Mouse (Mus musculus): ENCODE measurements around the gene Pxn. TPM values are rescaled to one million over a fixed set of nuclear protein-coding genes. Genes with fewer than 3 reads are reported as not detected.

The Pxn gene
- polyA plus RNA-seq, 1 experiment from 2014 or later = 21.3 TPM

DNA sequence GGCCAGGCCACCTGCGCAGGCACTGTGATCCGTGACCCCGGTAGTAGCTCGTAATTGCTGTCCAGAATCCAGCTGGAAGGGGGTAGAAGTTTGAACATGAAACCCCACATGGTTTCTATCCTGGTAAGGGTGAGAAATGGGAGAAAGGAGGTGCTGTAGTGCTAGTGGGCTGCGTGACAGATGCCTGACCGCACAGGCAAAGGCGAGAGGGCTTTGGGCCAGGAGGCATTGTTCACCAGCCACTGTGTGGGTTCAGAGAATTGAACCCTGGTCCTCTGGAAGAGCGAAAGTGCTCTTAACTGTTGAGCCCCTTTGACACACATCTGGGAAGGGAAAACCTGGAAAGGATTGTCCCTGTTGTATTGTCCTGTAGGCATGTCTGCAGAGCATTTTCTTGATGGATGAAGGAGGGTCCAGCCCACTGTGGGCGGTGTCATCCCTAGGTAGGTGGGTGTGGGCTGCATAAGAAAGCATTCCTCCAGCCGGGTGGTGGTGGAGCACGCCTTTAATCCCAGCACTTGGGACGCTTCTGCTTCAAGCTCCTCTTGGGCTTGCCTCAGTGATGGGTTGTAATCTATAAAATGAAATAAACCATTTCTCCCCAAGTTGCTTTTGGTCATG lies 30.3 kb upstream of the Pxn start:
- no peaks in the 10 kb centered on the region for H3K27me3 ChIP-seq (replicated peaks)
- H3K4me3 ChIP-seq (replicated peaks) = peak overlapping the region; percentile 47
- peaks cover 9% of the 10 kb centered on the region; the same call in 1 of the 2 replicates for H3K36me3 ChIP-seq
- no peaks in the 10 kb centered on the region for H3K9me3 ChIP-seq (replicated peaks)
- 0 out of 2 replicates have a peak overlapping the region, but pooled peaks have one; percentile 44 for H3K9ac ChIP-seq (replicated peaks)
- ATAC-seq (ENCODE audit: low FRiP score) = peak; percentile 42; the same call in 1 of the 2 replicates
- H3K4me2 ChIP-seq = peak overlapping the region; percentile 64
- H3K27ac ChIP-seq (replicated peaks) = no peak overlapping the region; the same call in 1 of the 2 replicates
- WGBS = 47% methylated on average over 12 of the region's 12 CpGs
- H3K4me1 ChIP-seq = peaks cover 19% of the 10 kb centered on the region

- H3K4me2 ChIP-seq = no peak overlapping the region
Observed at GRCm38 (mm10) chr5:115479561-115479960, 26.9 kb upstream of the Pxn start.

GRCm38 (mm10) chr5:115480101-115480500 lies 26.4 kb upstream of the Pxn start:
- Histone ChIP-seq H3K27ac (replicated peaks) (no peak overlapping the region), H3K9me3 (replicated peaks) (no peaks in the 10 kb centered on the region), H3K4me1 (peaks cover 49% of the 10 kb centered on the region), H3K36me3 (peaks cover 9% of the 10 kb centered on the region; the same call in 1 of the 2 replicates), H3K4me3 (replicated peaks) (peak overlapping the region; percentile 19), H3K27me3 (replicated peaks) (no peaks in the 10 kb centered on the region), H3K4me2 (peak overlapping the region; percentile 46), H3K9ac (replicated peaks) (no peak overlapping the region)
- WGBS = 22% methylated on average over 27 of the region's 27 CpGs
- no peak for ATAC-seq (ENCODE audit: low FRiP score)

More at GRCm38 (mm10) chr5:115479561-115479960, 26.9 kb upstream of the Pxn start:
- no peaks in the 10 kb centered on the region for H3K27me3 ChIP-seq (replicated peaks)
- H3K27ac ChIP-seq (replicated peaks) = no peak overlapping the region
- 46% methylated on average over 15 of the region's 15 CpGs for WGBS
- peaks cover 44% of the 10 kb centered on the region for H3K4me1 ChIP-seq
- no peak overlapping the region for H3K4me3 ChIP-seq (replicated peaks)
- peaks cover 9% of the 10 kb centered on the region; the same call in 1 of the 2 replicates for H3K36me3 ChIP-seq
- ATAC-seq (ENCODE audit: low FRiP score) = no peak
- no peak overlapping the region for H3K9ac ChIP-seq (replicated peaks)
- H3K9me3 ChIP-seq (replicated peaks) = no peaks in the 10 kb centered on the region

- Histone ChIP-seq H3K9ac (replicated peaks) (peak overlapping the region; percentile 34; the same call in 1 of the 2 replicates), H3K36me3 (peaks cover 9% of the 10 kb centered on the region; the same call in 1 of the 2 replicates), H3K4me3 (replicated peaks) (peak overlapping the region; percentile 21), H3K27ac (replicated peaks) (no peak overlapping the region), H3K9me3 (replicated peaks) (no peaks in the 10 kb centered on the region), H3K27me3 (replicated peaks) (no peaks in the 10 kb centered on the region), H3K4me1 (peaks cover 40% of the 10 kb centered on the region), H3K4me2 (peak overlapping the region; percentile 51)
- ATAC-seq (ENCODE audit: low FRiP score) = no peak
- 22% methylated on average over 38 of the region's 38 CpGs for WGBS
Observed at GRCm38 (mm10) chr5:115482390-115483265, 23.8 kb upstream of the Pxn start.

DNA sequence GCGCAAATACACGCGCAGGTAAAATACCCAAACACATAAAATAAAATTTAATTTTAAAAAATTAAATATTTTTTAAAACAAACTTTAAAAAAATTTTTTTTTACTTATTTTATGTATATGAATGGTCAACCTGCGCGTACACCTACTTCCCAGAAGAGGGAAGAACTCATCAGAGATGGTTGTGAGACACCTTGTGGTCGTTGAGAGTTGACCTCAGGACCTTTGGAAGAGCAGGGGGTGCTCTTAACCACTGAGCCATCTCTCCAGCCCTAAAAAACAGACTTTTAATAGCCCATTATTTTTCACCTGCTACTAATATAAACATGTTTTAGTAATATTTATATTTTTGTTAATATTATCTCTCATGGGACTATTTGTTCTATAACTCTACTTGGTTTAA lies 23.1 kb upstream of the Pxn start:
- no peak overlapping the region for H3K9ac ChIP-seq (replicated peaks)
- H3K4me3 ChIP-seq (replicated peaks) = 0 out of 2 replicates have a peak overlapping the region, but pooled peaks have one; percentile 21
- 31% methylated on average over 6 of the region's 6 CpGs for WGBS
- peak overlapping the region; percentile 51 for H3K4me2 ChIP-seq
- H3K9me3 ChIP-seq (replicated peaks) = no peaks in the 10 kb centered on the region
- H3K27me3 ChIP-seq (replicated peaks) = no peaks in the 10 kb centered on the region
- ATAC-seq (ENCODE audit: low FRiP score) = no peak
- H3K4me1 ChIP-seq = peaks cover 43% of the 10 kb centered on the region
- H3K36me3 ChIP-seq = peaks cover 9% of the 10 kb centered on the region; the same call in 1 of the 2 replicates
- H3K27ac ChIP-seq (replicated peaks) = no peak overlapping the region

DNA sequence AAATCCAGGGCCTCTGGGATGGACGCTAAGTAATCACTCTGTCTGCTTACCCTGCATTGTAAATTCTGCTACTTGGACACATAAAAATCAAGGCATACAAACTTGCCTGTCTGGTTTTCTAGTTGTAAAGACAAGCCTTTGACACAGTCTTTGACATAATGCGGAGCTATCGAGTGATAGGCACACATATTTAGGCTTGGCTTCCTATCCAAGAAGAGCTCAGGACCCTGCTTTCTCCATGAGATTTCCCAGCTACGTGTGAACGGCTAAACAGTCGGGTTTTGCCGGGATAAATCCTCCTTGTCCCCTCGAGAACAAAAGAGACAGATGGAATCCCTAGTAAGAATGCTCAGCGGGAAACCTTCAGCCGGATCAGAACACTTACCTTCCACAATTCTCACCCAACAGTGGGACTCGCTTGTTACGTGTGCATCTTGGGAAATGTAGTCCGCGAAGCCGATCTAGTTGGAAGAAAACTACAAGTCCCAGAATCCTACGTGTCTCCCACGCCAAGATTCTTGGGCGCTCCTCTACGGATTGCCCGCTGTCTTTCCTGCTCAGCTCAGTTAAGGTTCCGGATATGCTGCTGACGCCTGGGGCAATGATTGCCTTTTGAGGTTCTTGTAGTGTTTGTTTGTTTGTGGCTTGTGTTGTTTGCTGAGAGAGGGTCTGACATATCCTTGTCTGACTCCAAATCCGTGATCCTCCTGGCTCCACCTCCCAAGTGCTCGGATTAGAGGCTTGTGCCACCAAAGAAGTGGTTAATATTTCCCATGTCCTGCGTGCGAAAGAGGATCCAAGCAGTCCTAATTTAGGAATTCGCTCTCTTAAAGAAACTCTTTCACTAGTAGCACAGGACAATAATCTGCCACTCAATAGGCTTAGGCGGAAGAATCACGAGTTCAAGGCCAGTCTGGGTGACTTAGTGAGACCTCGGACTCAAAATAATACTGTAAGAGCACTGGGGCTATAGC lies 22.2 kb upstream of the Pxn start, which contains the start of gene Sirt4:
Gene Sirt4, minus strand, starts transcription at position 779 of the 974 bp plus-strand sequence.
- Histone ChIP-seq H3K36me3 (peaks cover 9% of the 10 kb centered on the region; the same call in 1 of the 2 replicates), H3K4me1 (peaks cover 47% of the 10 kb centered on the region), H3K4me2 (peak within 1 kb of the TSS; percentile 70), H3K9ac (replicated peaks) (peak within 1 kb of the TSS; percentile 55), H3K4me3 (replicated peaks) (peak within 1 kb of the TSS; percentile 48), H3K9me3 (replicated peaks) (no peaks in the 10 kb centered on the region), H3K27me3 (replicated peaks) (no peaks in the 10 kb centered on the region), H3K27ac (replicated peaks) (peak within 1 kb of the TSS; percentile 84)
- peak; percentile 87 for ATAC-seq (ENCODE audit: low FRiP score)
- WGBS = 7% methylated on average over 30 of the region's 30 CpGs

DNA sequence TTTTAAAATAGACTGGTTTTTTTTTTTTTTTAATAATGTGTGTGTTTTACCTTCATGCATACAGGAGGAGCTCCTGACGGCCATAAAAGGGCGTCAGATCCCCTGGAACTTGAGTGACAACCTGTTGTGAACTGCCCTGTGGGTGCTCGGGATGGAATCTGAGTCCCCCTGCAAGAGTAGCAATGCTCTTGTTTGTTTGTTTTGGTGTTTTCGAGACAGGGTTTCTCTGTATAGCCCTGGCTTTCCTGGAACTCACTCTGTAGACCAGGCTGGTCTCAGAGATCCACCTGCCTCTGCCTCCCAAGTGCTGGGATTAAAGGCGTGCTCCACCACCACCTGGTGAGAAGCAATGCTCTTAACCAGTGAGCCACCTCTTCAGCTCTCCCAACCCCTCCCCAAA lies 21.5 kb upstream of the Pxn start:
- Histone ChIP-seq H3K4me2 (peak overlapping the region; percentile 70), H3K9ac (replicated peaks) (peak overlapping the region; percentile 51), H3K4me3 (replicated peaks) (peak overlapping the region; percentile 48), H3K27me3 (replicated peaks) (no peaks in the 10 kb centered on the region), H3K27ac (replicated peaks) (peak overlapping the region; percentile 84), H3K9me3 (replicated peaks) (no peaks in the 10 kb centered on the region), H3K36me3 (0 out of 2 replicates have a peak, but pooled peaks cover 3% of the 10 kb centered on the region), H3K4me1 (peaks cover 43% of the 10 kb centered on the region)
- 67% methylated on average over 5 of the region's 5 CpGs for WGBS
- ATAC-seq (ENCODE audit: low FRiP score) = no peak

GRCm38 (mm10) chr5:115485489-115486205 lies 20.8 kb upstream of the Pxn start:
- no peak overlapping the region for H3K4me3 ChIP-seq (replicated peaks)
- no peak overlapping the region for H3K9ac ChIP-seq (replicated peaks)
- H3K4me1 ChIP-seq = peaks cover 39% of the 10 kb centered on the region
- H3K9me3 ChIP-seq (replicated peaks) = no peaks in the 10 kb centered on the region
- WGBS = 84% methylated on average over 17 of the region's 18 CpGs
- no peaks in the 10 kb centered on the region for H3K36me3 ChIP-seq
- H3K4me2 ChIP-seq = no peak overlapping the region
- H3K27ac ChIP-seq (replicated peaks) = no peak overlapping the region
- no peak for ATAC-seq (ENCODE audit: low FRiP score)
- H3K27me3 ChIP-seq (replicated peaks) = no peaks in the 10 kb centered on the region

GRCm38 (mm10) chr5:115486726-115487125 lies 19.8 kb upstream of the Pxn start:
- no peak overlapping the region for H3K9ac ChIP-seq (replicated peaks)
- peaks cover 46% of the 10 kb centered on the region for H3K4me1 ChIP-seq
- no peaks in the 10 kb centered on the region for H3K9me3 ChIP-seq (replicated peaks)
- H3K27me3 ChIP-seq (replicated peaks) = no peaks in the 10 kb centered on the region
- no peak overlapping the region for H3K4me3 ChIP-seq (replicated peaks)
- 54% methylated on average over 4 of the region's 4 CpGs for WGBS
- ATAC-seq (ENCODE audit: low FRiP score) = no peak
- H3K27ac ChIP-seq (replicated peaks) = no peak overlapping the region
- no peaks in the 10 kb centered on the region for H3K36me3 ChIP-seq
- no peak overlapping the region for H3K4me2 ChIP-seq

GRCm38 (mm10) chr5:115487353-115487752 lies 19.1 kb upstream of the Pxn start:
- WGBS = 88% methylated on average over 8 of the region's 8 CpGs
- no peaks in the 10 kb centered on the region for H3K9me3 ChIP-seq (replicated peaks)
- H3K36me3 ChIP-seq = no peaks in the 10 kb centered on the region
- no peak overlapping the region for H3K9ac ChIP-seq (replicated peaks)
- no peak overlapping the region for H3K4me3 ChIP-seq (replicated peaks)
- peaks cover 47% of the 10 kb centered on the region for H3K4me1 ChIP-seq
- H3K4me2 ChIP-seq = no peak overlapping the region
- H3K27me3 ChIP-seq (replicated peaks) = no peaks in the 10 kb centered on the region
- no peak overlapping the region for H3K27ac ChIP-seq (replicated peaks)
- no peak for ATAC-seq (ENCODE audit: low FRiP score)
